Mouse (Mus musculus): ENCODE measurements around the gene Crk. TPM values are rescaled to one million over a fixed set of nuclear protein-coding genes. Genes with fewer than 3 reads are reported as not detected.

The Crk gene
- polyA plus RNA-seq, 1 experiment = not detected

DNA sequence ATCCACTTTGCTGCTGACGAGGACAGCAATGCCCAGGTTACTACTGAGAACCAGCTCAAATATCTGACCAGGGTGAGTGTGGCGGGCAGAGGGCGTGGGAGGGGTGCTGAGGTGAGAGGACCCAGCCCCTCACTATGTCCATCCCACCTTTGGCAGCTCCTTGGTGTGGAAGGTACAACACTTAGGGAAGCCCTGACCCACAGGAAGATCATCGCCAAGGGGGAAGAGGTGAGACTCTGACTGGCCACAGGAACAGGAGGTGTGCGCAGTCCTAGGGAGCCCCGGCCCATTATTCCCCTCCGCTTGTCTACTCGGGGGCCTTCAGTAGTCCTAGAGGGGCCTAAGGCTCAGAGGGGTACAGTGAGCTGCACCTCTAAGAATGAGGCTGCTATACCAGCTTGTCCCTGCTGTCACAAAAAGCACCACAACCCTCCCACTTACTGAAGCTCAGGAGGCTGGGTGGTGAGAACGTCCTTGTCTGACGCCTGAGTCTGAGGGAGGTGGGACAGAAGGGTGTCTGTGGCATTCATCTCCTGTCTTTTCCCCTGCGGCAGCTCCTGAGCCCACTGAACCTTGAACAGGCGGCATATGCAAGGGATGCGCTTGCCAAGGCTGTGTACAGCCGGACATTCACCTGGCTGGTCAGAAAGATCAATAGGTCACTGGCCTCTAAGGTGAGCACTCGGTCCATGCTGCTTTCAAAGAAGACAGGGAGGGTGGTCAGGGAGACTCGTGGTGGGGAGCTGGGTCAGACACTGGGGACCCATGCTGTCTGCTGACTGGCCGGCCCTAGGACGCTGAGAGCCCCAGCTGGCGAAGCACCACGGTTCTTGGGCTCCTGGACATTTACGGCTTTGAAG lies 17.9 kb upstream of the Crk start:
- H3K4me1 ChIP-seq (ENCODE audit: control insufficient read depth, insufficient read depth, low read length) = peaks cover 9% of the 10 kb centered on the region
- H3K4me3 ChIP-seq (ENCODE audit: insufficient read depth, low read depth, low read length) = no peak overlapping the region
- TF ChIP-seq CTCF (IDR thresholded peaks at IDR 0.05; ENCODE audit: insufficient read depth, low read depth, low read length) (no peak), POLR2A (IDR thresholded peaks at IDR 0.05; ENCODE audit: insufficient read depth, low read depth, low read length) (no peak)
- WGBS = 87% methylated on average over 21 of the region's 21 CpGs
- no peak overlapping the region for H3K27ac ChIP-seq (ENCODE audit: insufficient read depth, low read depth, low read length)

GRCm38 (mm10) chr11:75662131-75662530 lies 16.9 kb upstream of the Crk start:
- TF ChIP-seq CTCF (IDR thresholded peaks at IDR 0.05; ENCODE audit: insufficient read depth, low read depth, low read length) = no peak
- TF ChIP-seq POLR2A (IDR thresholded peaks at IDR 0.05; ENCODE audit: insufficient read depth, low read depth, low read length) = no peak
- Histone ChIP-seq H3K4me1 (ENCODE audit: control insufficient read depth, insufficient read depth, low read length) (0 out of 2 replicates have a peak, but pooled peaks cover 2% of the 10 kb centered on the region), H3K4me3 (ENCODE audit: insufficient read depth, low read depth, low read length) (no peak overlapping the region), H3K27ac (ENCODE audit: insufficient read depth, low read depth, low read length) (no peak overlapping the region)
- WGBS = 91% methylated on average over 7 of the region's 7 CpGs

DNA sequence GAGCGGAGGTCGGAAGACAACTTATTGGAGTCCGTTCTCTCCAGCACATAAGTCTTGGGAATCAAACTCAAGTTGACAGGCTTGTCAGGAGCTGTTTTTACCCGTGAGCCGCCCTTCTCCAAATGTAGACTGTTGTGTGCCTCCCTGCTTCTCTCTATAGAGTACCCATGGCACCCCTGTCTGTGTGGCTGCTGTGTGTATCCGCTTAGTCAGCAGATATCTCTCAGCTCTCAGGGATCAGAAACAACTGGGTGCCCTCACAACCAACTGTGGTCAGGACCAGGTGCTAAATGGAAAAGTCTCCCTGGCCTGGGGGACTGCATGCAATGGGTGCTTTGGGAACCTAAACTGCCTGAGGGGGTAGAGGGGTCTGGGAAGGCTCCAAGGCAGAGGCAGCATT lies 12.8 kb upstream of the Crk start:
- H3K27ac ChIP-seq (ENCODE audit: insufficient read depth, low read depth, low read length) = no peak overlapping the region
- no peak overlapping the region for H3K4me3 ChIP-seq (ENCODE audit: insufficient read depth, low read depth, low read length)
- WGBS = 97% methylated on average over 6 of the region's 6 CpGs
- H3K4me1 ChIP-seq (ENCODE audit: control insufficient read depth, insufficient read depth, low read length) = 0 out of 2 replicates have a peak, but pooled peaks cover 2% of the 10 kb centered on the region
- TF ChIP-seq POLR2A (IDR thresholded peaks at IDR 0.05; ENCODE audit: insufficient read depth, low read depth, low read length) = no peak
- no peak for TF ChIP-seq CTCF (IDR thresholded peaks at IDR 0.05; ENCODE audit: insufficient read depth, low read depth, low read length)

GRCm38 (mm10) chr11:75668621-75669020 lies 10.4 kb upstream of the Crk start:
- WGBS = 89% methylated on average over 3 of the region's 3 CpGs
- H3K27ac ChIP-seq (ENCODE audit: insufficient read depth, low read depth, low read length) = no peak overlapping the region
- H3K4me3 ChIP-seq (ENCODE audit: insufficient read depth, low read depth, low read length) = no peak overlapping the region
- no peak for TF ChIP-seq CTCF (IDR thresholded peaks at IDR 0.05; ENCODE audit: insufficient read depth, low read depth, low read length)
- TF ChIP-seq POLR2A (IDR thresholded peaks at IDR 0.05; ENCODE audit: insufficient read depth, low read depth, low read length) = no peak
- no peaks in the 10 kb centered on the region for H3K4me1 ChIP-seq (ENCODE audit: control insufficient read depth, insufficient read depth, low read length)

DNA sequence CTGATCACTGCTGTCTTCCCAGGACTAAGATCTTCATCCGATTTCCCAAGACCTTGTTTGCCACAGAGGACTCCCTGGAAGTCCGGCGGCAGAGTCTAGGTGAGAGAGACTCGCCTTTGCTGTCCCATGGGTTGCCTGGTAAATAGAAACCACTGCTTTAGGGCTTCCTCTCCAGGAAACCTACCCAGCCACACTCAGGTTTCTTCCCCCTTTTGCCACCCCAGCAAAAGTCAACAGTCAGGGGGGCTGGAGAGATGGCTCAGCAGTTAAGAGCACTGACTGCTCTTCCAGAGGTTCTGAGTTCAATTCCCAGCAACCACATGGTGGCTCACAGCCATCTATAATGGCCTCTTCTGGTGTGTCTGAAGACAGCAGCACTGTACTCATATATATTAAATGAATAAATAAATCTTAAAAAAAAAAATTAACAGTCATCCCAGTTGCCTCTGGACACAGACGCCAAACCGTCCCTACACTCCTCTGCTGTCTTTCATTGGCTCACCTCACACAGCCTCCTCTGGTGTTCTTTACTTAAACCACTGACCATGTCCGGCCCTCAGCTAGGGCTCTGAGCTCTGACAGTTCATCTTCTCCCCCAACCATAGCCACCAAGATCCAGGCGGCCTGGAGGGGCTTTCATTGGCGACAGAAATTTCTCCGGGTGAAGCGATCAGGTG lies 9.7 kb upstream of the Crk start:
- Histone ChIP-seq H3K27ac (ENCODE audit: insufficient read depth, low read depth, low read length) (no peak overlapping the region), H3K4me1 (ENCODE audit: control insufficient read depth, insufficient read depth, low read length) (no peaks in the 10 kb centered on the region), H3K4me3 (ENCODE audit: insufficient read depth, low read depth, low read length) (no peak overlapping the region)
- WGBS = 94% methylated on average over 11 of the region's 11 CpGs
- TF ChIP-seq POLR2A (IDR thresholded peaks at IDR 0.05; ENCODE audit: insufficient read depth, low read depth, low read length) (no peak), CTCF (IDR thresholded peaks at IDR 0.05; ENCODE audit: insufficient read depth, low read depth, low read length) (no peak)

DNA sequence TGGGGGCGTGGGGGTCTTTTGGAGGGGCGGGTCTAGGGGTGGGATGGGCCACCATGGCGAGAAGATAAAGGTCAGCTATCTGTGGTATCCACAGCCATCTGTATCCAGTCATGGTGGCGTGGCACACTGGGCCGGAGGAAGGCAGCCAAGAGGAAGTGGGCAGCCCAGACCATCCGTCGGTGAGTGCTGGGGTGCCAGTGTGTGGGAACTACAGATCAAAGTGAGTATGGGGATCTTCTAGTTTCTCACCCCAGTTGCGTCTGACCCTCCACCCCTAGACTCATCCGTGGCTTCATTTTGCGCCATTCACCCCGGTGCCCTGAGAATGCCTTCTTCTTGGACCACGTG lies 9.2 kb upstream of the Crk start:
- TF ChIP-seq CTCF (IDR thresholded peaks at IDR 0.05; ENCODE audit: insufficient read depth, low read depth, low read length) (no peak), POLR2A (IDR thresholded peaks at IDR 0.05; ENCODE audit: insufficient read depth, low read depth, low read length) (no peak)
- Histone ChIP-seq H3K27ac (ENCODE audit: insufficient read depth, low read depth, low read length) (no peak overlapping the region), H3K4me1 (ENCODE audit: control insufficient read depth, insufficient read depth, low read length) (no peaks in the 10 kb centered on the region), H3K4me3 (ENCODE audit: insufficient read depth, low read depth, low read length) (no peak overlapping the region)
- 95% methylated on average over 12 of the region's 12 CpGs for WGBS

DNA sequence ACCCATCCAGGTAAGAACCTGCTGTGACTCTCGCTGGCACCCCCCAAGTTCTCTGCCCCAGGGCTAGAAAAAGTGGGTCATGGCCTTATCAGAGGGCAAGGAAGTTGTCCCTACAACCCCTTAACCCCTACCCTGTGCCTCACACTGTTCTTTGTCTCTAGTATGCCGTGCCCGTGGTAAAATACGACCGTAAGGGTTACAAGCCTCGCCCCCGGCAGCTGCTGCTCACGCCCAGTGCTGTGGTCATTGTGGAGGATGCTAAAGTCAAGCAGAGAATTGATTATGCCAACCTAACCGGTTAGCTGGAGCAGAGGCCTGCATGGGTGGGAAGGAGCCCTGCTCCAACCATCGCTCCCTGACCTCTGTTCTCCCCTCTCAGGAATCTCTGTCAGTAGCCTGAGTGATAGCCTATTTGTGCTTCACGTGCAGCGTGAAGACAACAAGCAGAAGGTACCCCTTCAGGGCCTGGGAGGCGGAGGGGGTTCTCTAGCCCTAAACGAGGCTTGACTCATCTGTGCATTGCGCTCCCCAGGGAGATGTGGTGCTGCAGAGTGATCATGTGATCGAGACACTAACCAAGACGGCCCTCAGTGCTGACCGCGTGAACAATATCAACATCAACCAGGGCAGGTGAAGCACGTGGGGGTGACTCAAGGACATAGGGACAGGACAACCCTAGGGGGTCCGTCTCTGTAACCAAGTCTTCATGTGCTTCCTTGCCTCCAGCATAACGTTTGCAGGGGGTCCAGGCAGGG lies 7.5 kb upstream of the Crk start:
- H3K27ac ChIP-seq (ENCODE audit: insufficient read depth, low read depth, low read length) = no peak overlapping the region
- WGBS = 90% methylated on average over 22 of the region's 22 CpGs
- no peaks in the 10 kb centered on the region for H3K4me1 ChIP-seq (ENCODE audit: control insufficient read depth, insufficient read depth, low read length)
- no peak overlapping the region for H3K4me3 ChIP-seq (ENCODE audit: insufficient read depth, low read depth, low read length)
- TF ChIP-seq POLR2A (IDR thresholded peaks at IDR 0.05; ENCODE audit: insufficient read depth, low read depth, low read length) = no peak
- no peak for TF ChIP-seq CTCF (IDR thresholded peaks at IDR 0.05; ENCODE audit: insufficient read depth, low read depth, low read length)

DNA sequence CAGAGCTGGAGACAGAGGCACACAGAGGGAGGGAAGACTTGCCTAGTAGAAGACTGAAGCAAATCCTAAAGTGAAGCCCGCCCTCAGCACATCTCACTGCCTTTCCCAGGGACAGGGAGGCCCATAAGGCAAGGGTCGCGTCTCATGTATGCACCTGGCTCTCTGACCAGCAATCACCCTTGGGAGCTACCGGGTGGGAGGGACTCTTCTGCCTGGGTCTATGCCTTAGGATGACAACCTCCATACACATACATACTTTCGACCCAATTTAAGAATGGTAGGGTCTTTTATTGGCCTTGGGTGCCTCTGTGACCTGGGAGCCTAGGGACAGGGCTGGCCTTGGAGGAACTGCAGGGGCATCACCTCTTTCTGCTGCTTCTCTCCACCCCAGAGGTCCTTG lies 5.6 kb upstream of the Crk start:
- TF ChIP-seq CTCF (IDR thresholded peaks at IDR 0.05; ENCODE audit: insufficient read depth, low read depth, low read length) (no peak), POLR2A (IDR thresholded peaks at IDR 0.05; ENCODE audit: insufficient read depth, low read depth, low read length) (no peak)
- WGBS = 93% methylated on average over 5 of the region's 5 CpGs
- no peak overlapping the region for H3K27ac ChIP-seq (ENCODE audit: insufficient read depth, low read depth, low read length)

GRCm38 (mm10) chr11:75674875-75675274 lies 4.2 kb upstream of the Crk start:
- WGBS = 77% methylated on average over 3 of the region's 3 CpGs
- Histone ChIP-seq H3K27ac (ENCODE audit: insufficient read depth, low read depth, low read length) (no peak overlapping the region), H3K4me3 (ENCODE audit: insufficient read depth, low read depth, low read length) (no peak overlapping the region), H3K4me1 (ENCODE audit: control insufficient read depth, insufficient read depth, low read length) (no peaks in the 10 kb centered on the region)
- TF ChIP-seq POLR2A (IDR thresholded peaks at IDR 0.05; ENCODE audit: insufficient read depth, low read depth, low read length) (no peak), CTCF (IDR thresholded peaks at IDR 0.05; ENCODE audit: insufficient read depth, low read depth, low read length) (no peak)

More for the DNA sequence above, 5.6 kb upstream of the Crk start:
- H3K4me1 ChIP-seq (ENCODE audit: control insufficient read depth, insufficient read depth, low read length) = no peaks in the 10 kb centered on the region
- H3K4me3 ChIP-seq (ENCODE audit: insufficient read depth, low read depth, low read length) = no peak overlapping the region

Measured in olfactory bulb, adult 2 months (tissue).